Mouse (Mus musculus) CH12.LX (cell line): ENCODE data around the gene Slc44a1. TPM values are rescaled to one million over a fixed set of nuclear protein-coding genes. Genes with fewer than 3 reads are reported as not detected.
A peak's percentile ranks its signal among the peaks of the same experiment; 100 is the strongest.

Experiments used
- DNase-seq: peaks from one replicate; pipeline ENCODE4 v3.0.0-alpha.2; 2013; ENCODE audit errors: extremely low read depth
- H3K27ac ChIP-seq: 2 replicates; pipeline ENCODE4 v1.5.1; 2012; ENCODE audit warnings: low read depth, mild to moderate bottlenecking, control low read depth, moderate library complexity; ENCODE audit not compliant: insufficient read depth
- H3K27me3 ChIP-seq: replicated peaks from 2 replicates; pipeline ENCODE3; 2012; ENCODE audit warnings: inconsistent platforms
- H3K36me3 ChIP-seq, 2 experiments: replicated peaks in 1 of 2; 2 replicates each; pipeline versions ENCODE3 to v1.6.1; 2012; ENCODE audit warnings: inconsistent platforms in 1 of 2, low read length in 1 of 2, mild to moderate bottlenecking in 1 of 2, mixed read lengths in 1 of 2, moderate library complexity in 1 of 2; ENCODE audit not compliant: control insufficient read depth in 1 of 2, insufficient read depth in 1 of 2
- H3K4me1 ChIP-seq, 2 experiments: 2 replicates each; pipeline ENCODE4 v1.6.1; 2012; ENCODE audit warnings: inconsistent platforms in 1 of 2, moderate library complexity in 1 of 2; ENCODE audit not compliant: insufficient read depth in 2 of 2, control insufficient read depth in 1 of 2
- H3K4me2 ChIP-seq: 2 replicates; pipeline ENCODE4 v1.6.1; 2012; ENCODE audit warnings: low read depth, mild to moderate bottlenecking, control low read depth; ENCODE audit not compliant: poor library complexity, insufficient read depth, severe bottlenecking
- H3K4me3 ChIP-seq, 3 experiments: fragments of 150-350 bp in 1 of 3; sonication (generic) in 1 of 3; replicated peaks in 1 of 3; 2 replicates each; pipeline versions ENCODE3 to v1.5.1; 2011 to 2012; ENCODE audit warnings: low read depth in 2 of 3, low read length in 2 of 3, mild to moderate bottlenecking in 2 of 3, moderate library complexity in 2 of 3, control low read depth in 1 of 3, improper control_type of control experiment in 1 of 3, inconsistent platforms in 1 of 3, mixed read lengths in 1 of 3; ENCODE audit not compliant: poor library complexity in 1 of 3
- H3K79me2 ChIP-seq: replicated peaks from 2 replicates; pipeline ENCODE4 v1.6.1; 2012; ENCODE audit warnings: mild to moderate bottlenecking, moderate library complexity; ENCODE audit not compliant: control insufficient read depth, poor library complexity, insufficient read depth, severe bottlenecking; ENCODE audit errors: extremely low read depth
- H3K9ac ChIP-seq: 2 replicates; pipeline ENCODE4 v1.6.1; 2012; ENCODE audit warnings: low read depth, mild to moderate bottlenecking, control low read depth, moderate library complexity; ENCODE audit not compliant: insufficient read depth
- H3K9me3 ChIP-seq: replicated peaks from 2 replicates; pipeline ENCODE3; 2012; ENCODE audit warnings: low read length, inconsistent platforms, mixed read lengths
- BHLHE40 ChIP-seq: IDR thresholded peaks from 2 replicates; pipeline ENCODE4 v1.6.1; 2011; ENCODE audit warnings: mild to moderate bottlenecking, low read depth, low read length, improper control_type of control experiment
- CHD2 ChIP-seq: IDR thresholded peaks from 2 replicates; pipeline ENCODE4 v1.6.1; 2011; ENCODE audit warnings: low read length, improper control_type of control experiment
- E2F4 ChIP-seq: IDR thresholded peaks from 2 replicates; pipeline ENCODE4 v1.6.1; 2011; ENCODE audit warnings: low read depth, low read length, improper control_type of control experiment; ENCODE audit not compliant: insufficient replicate concordance
- ELF1 ChIP-seq: IDR thresholded peaks from 2 replicates; pipeline ENCODE4 v1.6.1; 2014; ENCODE audit warnings: low read depth, mild to moderate bottlenecking, inconsistent platforms, low read length, improper control_type of control experiment
- EP300 ChIP-seq: IDR thresholded peaks from 2 replicates; pipeline ENCODE4 v1.6.1; 2011; ENCODE audit warnings: low read length, improper control_type of control experiment
- ETS1 ChIP-seq: conservative IDR thresholded peaks from 2 replicates; pipeline ENCODE4 v1.6.1; 2012; ENCODE audit warnings: low read depth, mild to moderate bottlenecking, inconsistent platforms, low read length, improper control_type of control experiment, moderate library complexity
- GABPA ChIP-seq: IDR thresholded peaks from 2 replicates; pipeline ENCODE4 v1.6.1; 2012; ENCODE audit warnings: low read depth, low read length, improper control_type of control experiment, inconsistent platforms; ENCODE audit not compliant: insufficient replicate concordance
- HCFC1 ChIP-seq: IDR thresholded peaks from 2 replicates; pipeline ENCODE4 v1.6.1; 2012; ENCODE audit warnings: low read depth, mild to moderate bottlenecking, inconsistent platforms, low read length, improper control_type of control experiment
- IRF4 ChIP-seq: IDR thresholded peaks from 2 replicates; pipeline ENCODE4 v1.6.1; 2014; ENCODE audit warnings: low read depth, mild to moderate bottlenecking, inconsistent platforms, low read length, improper control_type of control experiment
- JUN ChIP-seq: IDR thresholded peaks from 2 replicates; pipeline ENCODE4 v1.6.1; 2011; ENCODE audit warnings: low read depth, mild to moderate bottlenecking, low read length, improper control_type of control experiment, moderate library complexity; ENCODE audit not compliant: insufficient read depth
- JUND ChIP-seq: conservative IDR thresholded peaks from 2 replicates; pipeline ENCODE4 v1.6.1; 2011; ENCODE audit warnings: low read depth, low read length, improper control_type of control experiment
- MAFK ChIP-seq: IDR thresholded peaks from 2 replicates; pipeline ENCODE4 v1.6.1; 2011; ENCODE audit warnings: low read length, improper control_type of control experiment; ENCODE audit not compliant: insufficient replicate concordance
- MAX ChIP-seq: IDR thresholded peaks from 2 replicates; pipeline ENCODE4 v1.6.1; 2011; ENCODE audit warnings: low read length, improper control_type of control experiment
- MAZ ChIP-seq: IDR thresholded peaks from 2 replicates; pipeline ENCODE4 v1.6.1; 2012; ENCODE audit warnings: low read depth, mild to moderate bottlenecking, inconsistent platforms, low read length, improper control_type of control experiment, moderate library complexity
- MEF2A ChIP-seq: IDR thresholded peaks from 2 replicates; pipeline ENCODE4 v1.6.1; 2014; ENCODE audit warnings: low read depth, mild to moderate bottlenecking, inconsistent platforms, low read length, improper control_type of control experiment, borderline replicate concordance
- MXI1 ChIP-seq: IDR thresholded peaks from 2 replicates; pipeline ENCODE4 v1.6.1; 2011; ENCODE audit warnings: mild to moderate bottlenecking, low read depth, low read length, improper control_type of control experiment
- NELFE ChIP-seq: IDR thresholded peaks from 2 replicates; pipeline ENCODE4 v1.6.1; 2011; ENCODE audit warnings: low read depth, low read length, improper control_type of control experiment
- NRF1 ChIP-seq: IDR thresholded peaks from 2 replicates; pipeline ENCODE4 v1.6.1; 2014; ENCODE audit warnings: low read depth, mild to moderate bottlenecking, inconsistent platforms, low read length, improper control_type of control experiment, moderate library complexity
- PAX5 ChIP-seq: IDR thresholded peaks from 2 replicates; pipeline ENCODE4 v1.6.1; 2012; ENCODE audit warnings: low read length, inconsistent platforms, mixed read lengths
- RAD21 ChIP-seq: IDR thresholded peaks from 2 replicates; pipeline ENCODE4 v1.6.1; 2011; ENCODE audit warnings: low read depth, mild to moderate bottlenecking, low read length, improper control_type of control experiment, moderate library complexity
- RCOR1 ChIP-seq: conservative IDR thresholded peaks from 2 replicates; pipeline ENCODE4 v1.6.1; 2012; ENCODE audit warnings: low read depth, mild to moderate bottlenecking, inconsistent platforms, low read length, improper control_type of control experiment
- TBP ChIP-seq: conservative IDR thresholded peaks from 2 replicates; pipeline ENCODE4 v1.6.1; 2011; ENCODE audit warnings: low read depth, low read length, improper control_type of control experiment
- TCF12 ChIP-seq: IDR thresholded peaks from 2 replicates; pipeline ENCODE4 v1.6.1; 2014; ENCODE audit warnings: low read depth, mild to moderate bottlenecking, inconsistent platforms, low read length, improper control_type of control experiment
- UBTF ChIP-seq: IDR thresholded peaks from 2 replicates; pipeline ENCODE4 v1.6.1; 2012; ENCODE audit warnings: low read depth, mild to moderate bottlenecking, inconsistent platforms, low read length, improper control_type of control experiment, moderate library complexity
- USF1 ChIP-seq: IDR thresholded peaks from 2 replicates; pipeline ENCODE4 v1.6.1; 2014; ENCODE audit warnings: low read depth, mild to moderate bottlenecking, inconsistent platforms, low read length, improper control_type of control experiment
- USF2 ChIP-seq: conservative IDR thresholded peaks from 2 replicates; pipeline ENCODE4 v1.6.1; 2011; ENCODE audit warnings: low read depth, low read length, improper control_type of control experiment
- ZC3H11A ChIP-seq: IDR thresholded peaks from 2 replicates; pipeline ENCODE4 v1.6.1; 2012; ENCODE audit warnings: low read depth, mild to moderate bottlenecking, inconsistent platforms, low read length, improper control_type of control experiment
- ZKSCAN1 ChIP-seq: IDR thresholded peaks from 2 replicates; pipeline ENCODE4 v1.6.1; 2012; ENCODE audit warnings: low read depth, inconsistent platforms, low read length, improper control_type of control experiment, borderline replicate concordance
- ZMIZ1 ChIP-seq: IDR thresholded peaks from 2 replicates; pipeline ENCODE4 v1.6.1; 2012; ENCODE audit warnings: low read depth, mild to moderate bottlenecking, inconsistent platforms, low read length, improper control_type of control experiment
- ZNF384 ChIP-seq: IDR thresholded peaks from 2 replicates; pipeline ENCODE4 v1.6.1; 2012; ENCODE audit warnings: low read depth, low read length, improper control_type of control experiment, inconsistent platforms
- dilution Hi-C: fragments of 300-500 bp; cut with MboI; formaldehyde crosslinking; loops from 2 replicates; pipeline ENCODE4 v1.14.3; 2020; ENCODE audit warnings: low sequenced_read_pairs; ENCODE audit not compliant: extremely low pct_unique_long_range_greater_than_20kb, extremely low pct_ligation_motif_present
- in situ Hi-C: fragments of 300-500 bp; cut with MboI; formaldehyde crosslinking; loops from 3 replicates; pipeline ENCODE4 v1.14.3; 2019; ENCODE audit warnings: low sequenced_read_pairs, low pct_ligation_motif_present, low pct_unique_long_range_greater_than_20kb, mixed read lengths
- polyA plus RNA-seq: library from polyadenylated mRNA; unstranded; fragments of >175 nt; gene quantifications from 2 replicates; pipeline ENCODE4 v1.2.1, GENCODE M21; 2012; ENCODE audit warnings: low read depth; ENCODE audit not compliant: insufficient read length
- total RNA-seq, 2 experiments: library from RNA; depleted of rRNA; stranded (reverse); fragments of 300-350 nt in 1 of 2; fragments of >200 nt in 1 of 2; gene quantifications; 2 replicates each; pipeline ENCODE4 v1.2.3; 2012 to 2014

Slc44a1 gene
- total and polyA plus RNA-seq, 3 experiments, result 5.4 to 9.3 (median 6.6) TPM

GRCm38 (mm10) chr4:53512131-53512916 is 72.1 kb downstream of the Slc44a1 start (continued):
- TF ChIP-seq ZC3H11A (no peak), PAX5 (no peak), IRF4 (peak; percentile 73; the same call in 1 of the 2 replicates), USF1 (peak; percentile 82), ZKSCAN1 (no peak), MAX (peak; percentile 61), ZNF384 (no peak), USF2 (peak; percentile 76), JUN (no peak), UBTF (no peak), MAZ (no peak)
- TF ChIP-seq, all 38 proteins: peak for 9

- Histone ChIP-seq H3K27me3 (no peaks in the 10 kb centered on the region), H3K79me2 (no peaks in the 10 kb centered on the region), H3K36me3 (no peaks in the 10 kb centered on the region), H3K9me3 (no peaks in the 10 kb centered on the region), H3K27ac (peak overlapping the region; percentile 76), H3K4me1 (peaks cover 15 to 46% of the 10 kb centered on the region in 2 experiments), H3K4me2 (peak overlapping the region; percentile 41), H3K9ac (peak overlapping the region; percentile 30)
- in situ Hi-C loops, result no loop called here
- no peak for TF ChIP-seq ELF1
- TF ChIP-seq MAFK, result no peak
- no peak for TF ChIP-seq JUN
- TF ChIP-seq BHLHE40, result peak; percentile 86
- TF ChIP-seq CHD2, result peak; percentile 43; the same call in 1 of the 2 replicates
- TF ChIP-seq TCF12, result peak; percentile 80
- no peak for TF ChIP-seq JUND
- no peak for TF ChIP-seq MXI1
- TF ChIP-seq ZKSCAN1, result no peak
- no peak for TF ChIP-seq ZC3H11A
- TF ChIP-seq PAX5, result no peak
- TF ChIP-seq MAZ, result no peak
- no peak for TF ChIP-seq GABPA
- TF ChIP-seq HCFC1, result no peak
- TF ChIP-seq MAX, result no peak; the same call in 1 of the 2 replicates
- TF ChIP-seq NELFE, result no peak
- TF ChIP-seq MEF2A, result peak; percentile 93
- no peak for TF ChIP-seq RAD21
- no peak for TF ChIP-seq E2F4
- no peak for TF ChIP-seq ZMIZ1
- no peak for TF ChIP-seq UBTF
- no peak for TF ChIP-seq TBP
- peak; percentile 72 for TF ChIP-seq IRF4
- TF ChIP-seq EP300, result peak; percentile 68; the same call in 1 of the 2 replicates
- peak; percentile 66 for TF ChIP-seq ETS1
- 0 out of 2 replicates have a peak, but pooled peaks have one; percentile 19 for TF ChIP-seq RCOR1
- peak; percentile 74 for TF ChIP-seq NRF1
- TF ChIP-seq, all 38 proteins: peak for 9
- dilution Hi-C loops, result no loop called here
- DNase-seq, result peak; percentile 70
- no peak overlapping the region for H3K4me3 ChIP-seq
Observed at GRCm38 (mm10) chr4:53513276-53514081, 73.3 kb downstream of the Slc44a1 start.
